Mouse (Mus musculus): Measurements from ENCODE around the gene Pcsk6.
"Not testable (repeated sequence)": the region's sequence is repeated elsewhere in the genome, so short reads cannot be mapped to it uniquely, and the experiment has no call there.

Pcsk6 gene

DNA sequence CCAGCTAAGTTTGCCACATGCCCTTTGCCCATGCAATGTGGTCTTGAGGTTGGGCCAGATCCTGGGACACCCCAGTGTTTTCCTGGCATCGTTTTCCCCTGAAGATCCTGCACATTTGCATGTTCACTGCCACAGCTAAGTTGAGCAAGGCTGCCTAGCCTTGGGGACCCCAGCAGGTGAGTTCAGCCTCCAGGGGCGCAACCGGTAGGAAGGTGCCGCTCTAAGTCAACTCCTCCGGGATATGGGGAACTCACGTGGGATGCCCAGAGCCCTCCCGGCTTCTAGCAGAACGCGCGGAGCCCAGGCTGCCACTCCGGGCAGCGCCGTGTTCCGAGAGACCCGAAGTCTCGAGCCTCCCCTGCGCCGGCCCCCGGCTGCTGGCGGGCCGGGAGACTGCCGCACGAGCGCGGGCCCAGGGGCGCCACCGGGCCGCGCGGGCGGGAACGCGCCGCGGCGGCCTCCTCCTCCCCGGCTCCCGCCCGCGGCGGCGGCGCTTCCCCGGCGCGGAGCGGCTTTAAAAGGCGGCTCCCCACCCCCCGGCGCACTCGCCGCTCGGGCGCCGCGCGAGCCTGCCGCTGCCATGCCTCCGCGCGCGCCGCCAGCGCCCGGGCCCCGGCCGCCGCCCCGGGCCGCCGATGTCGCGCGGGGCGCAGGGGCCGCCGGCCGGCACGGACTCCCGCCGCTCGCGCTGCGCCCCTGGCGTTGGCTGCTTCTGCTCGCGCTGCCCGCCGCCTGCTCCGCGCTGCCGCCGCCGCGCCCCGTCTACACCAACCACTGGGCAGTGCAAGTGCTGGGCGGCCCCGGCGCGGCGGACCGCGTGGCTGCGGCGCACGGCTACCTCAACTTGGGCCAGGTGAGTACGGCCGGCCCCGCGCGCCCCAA is at the start of gene Pcsk6:
Gene Pcsk6, plus strand, starts transcription at position 144 of the 882 bp plus-strand sequence.
- DNase-seq (ENCODE audit: low spot score) = no peak

DNA sequence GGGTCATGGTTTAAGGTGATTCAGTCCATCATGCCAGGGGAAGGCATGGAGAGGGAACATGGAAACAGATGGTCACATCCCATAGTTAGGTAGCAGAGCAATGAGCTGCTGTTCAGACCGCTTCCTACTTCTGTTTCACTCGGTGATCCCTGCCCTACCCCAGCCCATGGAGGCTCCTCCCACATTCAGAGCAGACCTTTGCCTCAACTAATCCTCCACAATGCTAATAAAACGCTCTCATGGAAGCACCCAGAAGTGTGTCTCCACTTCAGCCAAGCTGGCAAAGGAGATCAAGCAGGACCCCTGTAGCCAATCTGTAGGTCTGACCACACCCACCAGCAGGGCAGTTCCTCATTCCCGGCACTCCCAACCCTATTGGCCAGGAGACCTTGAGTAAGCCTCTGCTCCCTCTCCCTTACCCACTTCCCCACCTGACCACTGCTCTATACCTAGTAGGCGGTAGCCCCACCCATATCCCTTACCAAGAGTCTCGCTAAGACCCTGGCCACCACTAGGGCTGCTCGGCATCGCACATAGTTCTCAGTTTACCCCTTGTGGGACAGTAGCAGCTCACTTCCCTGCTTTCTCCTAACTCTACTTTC is 47.8 kb upstream of the Pcsk6 start:
- DNase-seq (ENCODE audit: low spot score) = no peak

DNA sequence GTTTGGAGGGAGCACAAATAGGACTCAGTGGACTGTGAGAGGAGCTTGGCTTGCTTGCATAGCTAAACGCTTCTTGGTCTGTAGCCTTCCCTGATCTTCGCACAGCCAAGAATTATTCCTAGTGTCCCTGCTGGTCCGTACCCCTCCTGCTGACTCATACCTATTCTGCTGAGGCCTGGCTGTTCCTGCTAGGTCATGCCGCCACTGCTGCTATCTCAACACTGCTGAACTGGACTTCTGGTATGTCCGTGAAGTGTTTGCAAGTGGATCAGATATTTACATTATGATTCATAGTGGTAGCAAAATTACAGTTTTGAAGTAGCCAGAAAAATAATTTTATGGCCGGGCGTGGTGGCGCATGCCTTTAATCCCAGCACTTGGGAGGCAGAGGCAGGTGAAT is 44.0 kb upstream of the Pcsk6 start:
- no peak for DNase-seq (ENCODE audit: low spot score)

DNA sequence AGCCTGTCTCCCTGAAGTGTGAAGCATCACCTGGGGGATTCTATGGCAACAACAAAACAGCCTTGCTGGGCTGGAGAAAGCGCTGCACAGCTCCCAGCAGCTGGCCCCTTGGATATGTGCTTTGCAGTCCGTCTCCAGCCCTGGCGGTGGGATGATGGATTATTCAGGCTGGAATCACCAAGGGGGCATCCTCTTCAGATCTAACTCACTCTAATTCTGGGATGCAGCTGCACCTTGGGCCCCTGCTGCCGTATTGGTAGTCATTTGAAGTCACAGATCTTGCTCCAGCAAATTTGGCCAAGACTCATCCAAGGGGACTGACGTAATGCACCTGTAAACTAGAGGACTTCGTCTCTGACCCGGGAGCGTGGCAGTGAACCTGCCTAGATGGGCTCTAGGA is 41.1 kb upstream of the Pcsk6 start:
- no peak for DNase-seq (ENCODE audit: low spot score)

DNA sequence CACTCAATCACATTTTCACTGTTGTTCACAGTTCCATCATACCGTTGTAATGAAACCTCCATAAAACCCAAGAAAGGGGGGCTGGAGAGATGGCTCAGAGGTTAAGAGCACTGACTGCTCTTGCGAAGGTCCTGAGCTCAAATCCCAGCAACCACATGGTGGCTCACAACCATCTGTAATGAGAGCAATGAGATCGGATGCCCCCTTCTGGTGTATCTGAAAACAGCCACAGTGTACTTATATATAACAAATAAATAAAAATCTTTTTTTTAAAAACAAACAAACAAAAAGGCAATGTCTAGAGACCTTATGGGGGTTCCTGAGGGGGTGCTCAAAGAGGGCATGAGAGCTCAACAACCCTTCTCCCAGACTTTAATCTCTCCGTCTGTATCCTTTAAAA is 39.6 kb upstream of the Pcsk6 start:
- not testable (repeated sequence) for DNase-seq (ENCODE audit: low spot score)

DNA sequence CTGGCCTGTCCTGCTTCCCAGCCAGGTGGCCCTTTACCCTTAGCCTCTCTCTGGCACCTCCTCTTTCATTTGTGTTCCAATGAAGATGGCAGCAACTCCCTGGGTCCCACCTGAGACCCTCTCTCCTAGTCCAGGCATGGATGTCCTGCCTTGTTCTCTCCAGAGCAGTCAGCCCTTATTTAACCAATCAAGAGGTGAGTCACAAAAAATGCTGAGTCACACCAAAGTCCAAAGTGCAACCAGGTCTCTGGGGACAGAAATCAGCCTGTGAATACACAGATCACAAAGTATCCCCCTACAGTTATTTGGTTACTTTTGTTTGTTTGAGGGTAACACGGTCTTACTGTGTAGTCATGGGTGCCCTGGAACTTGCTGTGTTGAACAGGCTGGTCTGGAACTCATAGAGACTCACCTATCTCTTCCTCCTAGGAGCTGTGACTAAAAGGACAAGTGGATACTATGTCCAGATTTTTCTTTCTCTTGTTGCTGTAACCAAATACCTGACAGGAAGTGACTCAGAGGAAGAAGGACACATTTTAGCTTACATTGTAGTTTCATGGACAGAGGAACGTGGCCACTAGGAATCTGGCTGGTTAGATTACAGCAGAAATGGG is 38.9 kb upstream of the Pcsk6 start:
- no peak for DNase-seq (ENCODE audit: low spot score)

DNA sequence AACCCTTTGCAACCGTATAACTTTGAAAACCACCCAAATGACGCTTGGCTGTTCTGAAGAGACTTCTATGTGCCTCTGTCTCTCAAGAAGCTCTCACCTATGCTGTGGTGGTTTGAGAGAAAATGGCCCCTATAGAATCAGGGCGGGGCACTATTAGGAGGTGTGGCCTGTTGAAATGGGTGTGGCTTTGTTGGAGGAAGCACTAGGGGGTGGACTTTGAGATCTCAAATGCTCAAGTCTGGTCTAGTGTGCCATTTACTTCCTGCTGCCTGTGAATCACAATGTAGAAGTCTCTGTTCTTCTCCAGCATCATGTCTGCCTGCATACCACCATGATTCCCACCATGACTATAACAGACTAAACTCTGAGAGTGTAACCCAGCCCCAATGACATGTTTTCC is 21.8 kb upstream of the Pcsk6 start:
- no peak for DNase-seq (ENCODE audit: low spot score)

DNA sequence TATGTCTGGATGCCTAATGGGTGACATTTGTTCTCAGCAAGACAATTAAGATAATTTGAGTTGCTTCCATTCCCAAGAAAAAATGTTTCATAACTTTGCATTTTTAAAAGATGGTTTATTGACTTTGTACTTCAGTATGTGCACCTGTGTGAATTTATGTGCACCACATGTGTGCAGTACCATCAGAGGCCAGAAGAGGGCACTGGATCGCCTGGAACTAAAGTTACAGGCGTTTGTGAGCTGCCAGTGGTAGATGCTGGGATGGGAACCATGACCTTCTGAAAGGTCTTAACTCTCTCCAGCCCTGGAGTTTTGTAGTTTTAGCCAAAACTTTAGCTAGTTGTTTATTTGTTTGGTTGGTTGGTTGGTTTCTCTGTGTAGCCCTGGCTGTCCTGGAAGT is 18.3 kb upstream of the Pcsk6 start:
- DNase-seq (ENCODE audit: low spot score) = no peak

DNA sequence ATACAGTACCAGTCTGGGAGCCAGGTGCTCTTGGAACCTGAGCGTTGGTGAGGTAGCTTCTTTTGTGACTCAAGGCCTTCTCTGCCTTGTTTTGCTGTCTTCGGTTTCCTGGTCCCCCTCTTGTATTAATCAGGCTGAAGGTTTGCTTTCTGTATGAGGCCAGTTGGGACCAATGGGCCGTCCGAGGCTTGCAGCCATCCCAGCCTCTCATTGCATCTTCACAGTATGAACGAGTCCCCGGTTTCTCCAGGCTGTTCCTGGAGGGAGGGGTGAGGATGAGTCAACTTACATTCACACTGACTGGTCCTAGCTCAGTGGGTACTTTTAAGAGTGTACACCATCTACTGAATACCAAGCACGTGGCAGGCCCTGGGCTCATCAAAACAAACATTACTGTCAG is 553 bp upstream of the Pcsk6 start:
- no peak for DNase-seq (ENCODE audit: low spot score)

DNA sequence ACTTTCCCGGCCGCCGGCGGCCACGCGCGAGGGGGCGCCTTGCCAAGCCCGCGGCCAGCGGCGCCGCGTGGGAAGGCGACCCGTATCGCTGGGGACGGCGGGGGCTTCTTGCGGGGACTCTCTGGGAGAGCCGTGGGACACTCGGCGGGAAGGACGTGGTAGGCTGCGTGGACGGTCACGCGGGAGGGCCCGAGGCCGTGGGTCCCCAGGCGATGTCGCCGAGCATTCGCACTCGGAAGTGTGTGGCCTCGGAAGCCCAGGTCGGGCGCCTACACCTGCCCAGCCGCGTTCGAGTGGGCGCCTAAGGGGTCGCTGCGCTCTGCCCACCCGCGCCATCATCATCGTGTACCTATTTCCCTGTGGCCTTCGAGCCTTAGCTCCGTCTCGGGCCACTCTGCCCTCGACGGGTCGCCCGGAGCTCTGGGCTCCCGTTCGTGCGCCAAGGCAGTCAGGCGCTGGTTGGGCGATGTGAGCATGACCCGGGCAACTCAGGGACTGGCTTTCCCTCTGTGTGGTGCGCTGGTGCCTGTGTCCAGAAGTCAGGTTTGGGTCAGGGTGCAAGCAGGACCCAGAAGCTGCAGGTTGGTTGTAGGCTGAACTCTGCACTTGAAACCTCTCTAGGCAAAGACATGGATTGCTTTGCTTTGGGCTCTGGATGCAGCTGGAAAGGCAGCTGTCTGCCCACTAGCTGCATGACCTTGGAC is 1.1 kb downstream of the Pcsk6 start:
- no peak for DNase-seq (ENCODE audit: low spot score)

DNA sequence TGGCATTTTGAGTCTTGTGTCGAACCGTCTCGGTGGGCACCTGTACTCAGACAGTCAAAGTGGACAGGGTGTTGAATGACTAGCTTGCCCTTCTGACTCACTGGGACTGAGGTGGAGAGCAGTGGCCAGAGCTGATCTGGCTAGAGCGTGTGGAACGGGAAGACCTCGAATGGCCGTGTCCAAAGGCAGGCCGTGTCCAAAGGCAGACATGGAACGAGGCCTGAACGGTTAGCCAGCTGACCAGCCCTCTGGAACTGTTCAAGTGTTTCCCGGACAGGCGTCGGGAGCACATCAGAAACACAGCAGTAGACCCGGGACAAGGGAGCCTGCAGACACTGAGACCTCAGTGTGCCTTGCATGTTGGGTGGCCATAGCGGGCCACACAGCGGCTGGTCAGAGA is 7.6 kb downstream of the Pcsk6 start:
- no peak for DNase-seq (ENCODE audit: low spot score)

DNA sequence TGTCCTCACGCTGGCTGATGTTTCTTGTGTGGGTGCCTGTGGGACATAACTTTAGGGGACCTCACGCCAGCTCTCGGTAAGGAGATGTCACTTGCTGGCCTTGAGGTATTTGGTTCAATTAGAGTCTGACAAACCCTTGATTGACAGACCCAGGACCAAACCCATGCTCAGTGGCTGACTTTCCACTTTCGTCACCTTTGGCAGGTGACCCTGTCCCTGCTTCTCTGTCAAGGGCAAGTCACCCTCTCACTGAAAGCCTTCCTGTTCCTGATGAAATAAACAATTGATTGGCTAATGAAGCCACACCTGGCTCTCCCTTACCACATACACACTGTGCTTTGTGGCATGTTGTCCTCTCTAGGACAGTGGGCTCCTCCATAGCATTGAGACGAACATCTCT is 8.3 kb downstream of the Pcsk6 start:
- no peak for DNase-seq (ENCODE audit: low spot score)

DNA sequence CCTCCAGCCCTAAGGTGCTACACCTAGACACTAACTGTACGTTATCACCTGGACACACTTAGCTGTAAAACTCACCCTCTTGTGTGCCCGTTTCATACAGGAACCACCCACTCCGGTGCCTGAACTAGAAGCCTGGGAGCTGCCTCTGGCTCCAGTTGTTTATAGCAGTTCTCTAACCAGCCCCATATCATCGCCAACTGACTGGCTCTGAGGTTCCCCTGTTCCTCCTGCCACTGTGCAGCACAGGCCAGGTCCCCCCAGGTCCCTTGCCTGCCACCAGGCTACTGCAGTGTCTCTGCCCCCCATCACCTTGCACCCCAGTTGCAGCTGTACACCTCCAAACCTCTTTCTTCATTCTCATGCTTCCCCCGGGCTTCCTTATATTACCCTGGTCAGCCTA is 8.7 kb downstream of the Pcsk6 start:
- DNase-seq (ENCODE audit: low spot score) = no peak

DNA sequence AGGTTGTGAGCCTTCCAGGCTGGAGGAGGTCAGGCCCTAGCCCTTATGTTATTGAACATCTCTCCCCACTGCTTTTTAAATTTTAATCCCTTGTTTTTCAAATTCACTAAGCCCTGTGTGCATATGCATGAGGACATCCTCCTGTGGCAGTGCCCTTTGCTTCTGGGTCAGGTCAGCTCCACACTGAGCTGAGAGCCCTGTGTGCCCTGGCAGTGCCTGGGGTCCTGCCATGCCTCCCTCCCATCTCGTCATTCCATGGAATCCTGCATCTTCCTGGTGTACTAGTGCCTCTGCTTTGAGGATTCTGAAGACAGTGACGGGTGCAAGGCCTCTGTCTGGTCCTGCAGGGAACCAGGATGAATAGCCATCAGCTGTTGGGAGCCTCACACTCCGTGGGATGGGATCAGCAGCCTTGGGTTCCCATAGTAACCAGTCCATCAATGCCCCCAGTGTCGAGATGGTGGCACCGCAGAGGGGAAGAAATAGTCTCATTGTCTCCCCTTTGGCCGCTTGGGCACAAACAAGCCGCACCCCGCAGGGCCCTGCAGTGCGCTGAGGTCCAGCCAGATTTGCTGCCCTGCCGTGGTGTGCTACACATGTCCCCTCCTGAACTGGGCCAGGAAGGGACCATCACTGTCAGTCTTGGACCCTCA is 9.5 kb downstream of the Pcsk6 start:
- no peak for DNase-seq (ENCODE audit: low spot score)

DNA sequence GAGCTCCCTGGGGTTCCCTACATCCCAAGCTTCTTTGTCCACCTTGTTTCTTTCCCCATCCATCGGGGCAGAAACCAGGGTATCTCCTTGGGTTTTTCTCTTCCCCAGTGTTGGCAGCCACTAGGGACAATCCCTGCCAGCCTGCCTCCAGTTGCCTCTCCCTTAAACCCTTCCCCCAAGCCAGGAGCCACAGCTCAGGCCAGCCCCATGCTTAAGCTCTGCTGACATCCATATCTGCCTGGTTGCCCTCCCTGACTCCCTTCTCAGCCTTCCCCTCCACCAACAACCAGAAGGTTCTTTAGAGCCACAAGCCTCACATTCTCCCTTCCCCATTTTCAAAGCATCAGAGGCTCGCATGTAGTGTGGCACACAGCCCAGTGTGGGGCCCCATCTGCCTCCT is 10.3 kb downstream of the Pcsk6 start:
- DNase-seq (ENCODE audit: low spot score) = no peak

DNA sequence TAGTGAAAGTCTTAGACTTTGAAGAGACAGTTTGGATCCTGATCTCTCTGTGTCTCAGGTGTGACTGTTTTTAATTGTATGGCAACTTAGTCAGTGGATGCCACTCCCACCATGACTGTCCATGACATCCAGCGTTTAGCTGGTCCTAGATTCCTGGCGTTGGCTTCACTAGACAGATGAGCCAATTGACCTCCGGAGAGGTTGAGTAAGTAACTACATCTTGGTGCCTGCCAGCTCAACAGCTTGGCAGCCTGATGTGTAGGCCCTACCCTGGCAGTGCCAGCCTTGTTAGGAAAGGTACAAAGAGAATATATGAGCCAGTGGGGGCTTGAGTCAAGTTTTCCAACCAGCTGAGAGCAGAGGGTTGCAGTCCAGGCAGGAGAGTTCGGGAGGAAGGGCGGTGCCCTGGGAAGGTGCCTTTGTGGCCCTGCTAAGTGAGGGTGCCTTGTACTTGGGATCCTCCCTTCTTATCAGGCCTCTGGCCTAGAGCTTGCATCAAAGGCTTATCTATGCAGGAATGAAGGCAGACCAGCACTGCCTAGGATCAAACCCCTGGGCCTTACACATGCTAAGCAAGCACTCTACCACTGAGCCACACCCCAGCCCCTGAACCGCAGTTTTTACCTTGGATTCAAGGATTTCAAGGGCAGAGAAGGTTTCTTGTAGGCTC is 11.8 kb downstream of the Pcsk6 start:
- DNase-seq (ENCODE audit: low spot score) = no peak

DNA sequence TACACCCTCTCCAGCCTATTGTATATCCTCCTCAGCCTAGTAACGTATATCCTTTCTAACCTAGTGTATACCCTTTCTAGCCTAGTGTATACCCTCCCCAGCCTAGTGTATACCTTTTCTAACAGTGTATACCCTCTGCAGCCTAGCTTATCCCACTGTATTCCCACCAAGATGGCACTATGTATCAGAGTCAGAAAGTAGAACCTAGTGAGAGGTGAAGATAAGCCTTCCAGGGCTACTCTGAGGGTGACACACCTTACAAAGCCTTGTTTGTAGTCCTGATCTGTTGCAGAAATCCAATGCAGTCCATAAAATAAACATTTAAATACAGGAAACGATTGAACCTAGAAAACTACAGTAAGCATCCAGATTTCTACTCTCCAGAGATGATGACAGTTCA is 12.4 kb downstream of the Pcsk6 start:
- no peak for DNase-seq (ENCODE audit: low spot score)

DNA sequence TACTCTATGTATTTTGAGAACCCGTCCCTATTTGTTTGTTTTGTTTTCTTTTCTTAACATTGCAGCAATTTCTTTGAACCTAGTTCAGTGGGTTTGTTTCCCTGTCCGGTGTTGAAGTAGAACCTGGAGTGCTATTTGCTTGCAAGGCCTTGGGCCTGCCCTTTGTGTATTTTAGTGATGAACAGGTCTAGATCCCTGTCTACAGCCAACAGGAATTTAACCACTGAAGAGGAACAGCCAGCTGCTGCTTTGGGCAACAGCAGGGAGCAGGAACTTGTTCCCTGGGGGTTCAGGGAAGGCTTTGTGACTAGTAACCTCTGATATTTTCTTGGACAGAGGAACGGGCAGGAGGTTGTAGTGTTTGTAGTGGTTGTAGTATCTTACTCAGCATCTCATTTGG is 15.1 kb downstream of the Pcsk6 start:
- DNase-seq (ENCODE audit: low spot score) = no peak

DNA sequence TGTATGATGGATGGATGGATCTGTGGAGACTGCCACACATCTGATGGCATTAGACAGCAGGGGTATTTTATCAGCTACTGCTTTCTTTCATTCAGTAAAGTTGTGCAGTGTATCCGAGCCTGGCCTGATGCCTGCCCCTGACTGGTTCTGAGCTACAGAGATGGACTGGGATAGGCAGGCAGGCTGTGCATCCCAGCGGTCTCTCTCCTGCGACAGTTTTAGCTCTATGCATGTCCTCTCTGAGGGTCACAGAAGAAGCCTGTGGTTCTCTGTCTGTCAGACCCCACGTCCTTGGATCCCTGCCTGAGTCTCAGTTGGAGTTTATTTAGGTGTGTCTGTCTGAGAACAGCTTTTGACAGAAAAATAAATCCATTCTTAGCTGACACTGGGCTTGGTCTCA is 16.7 kb downstream of the Pcsk6 start:
- no peak for DNase-seq (ENCODE audit: low spot score)

DNA sequence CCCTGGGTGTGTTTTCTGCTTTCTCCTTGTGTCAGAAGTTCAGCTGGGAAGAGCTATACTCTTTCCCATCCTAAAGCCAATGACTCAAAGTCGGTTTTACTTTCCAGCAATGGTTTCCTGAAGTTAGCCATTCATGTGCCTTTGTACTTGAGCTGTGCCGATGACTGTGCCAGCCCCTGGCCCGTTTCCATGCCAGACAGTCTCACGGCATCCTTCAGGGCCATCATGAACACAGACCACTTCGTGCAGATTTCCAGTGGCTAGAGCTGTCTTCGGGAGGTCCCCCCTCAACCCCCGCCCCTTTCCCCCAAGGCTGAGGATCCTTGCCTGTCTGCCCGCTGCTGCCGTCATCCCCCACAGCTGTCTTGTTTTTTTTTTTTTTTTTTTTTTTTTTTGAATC is 17.8 kb downstream of the Pcsk6 start:
- DNase-seq (ENCODE audit: low spot score) = no peak

DNA sequence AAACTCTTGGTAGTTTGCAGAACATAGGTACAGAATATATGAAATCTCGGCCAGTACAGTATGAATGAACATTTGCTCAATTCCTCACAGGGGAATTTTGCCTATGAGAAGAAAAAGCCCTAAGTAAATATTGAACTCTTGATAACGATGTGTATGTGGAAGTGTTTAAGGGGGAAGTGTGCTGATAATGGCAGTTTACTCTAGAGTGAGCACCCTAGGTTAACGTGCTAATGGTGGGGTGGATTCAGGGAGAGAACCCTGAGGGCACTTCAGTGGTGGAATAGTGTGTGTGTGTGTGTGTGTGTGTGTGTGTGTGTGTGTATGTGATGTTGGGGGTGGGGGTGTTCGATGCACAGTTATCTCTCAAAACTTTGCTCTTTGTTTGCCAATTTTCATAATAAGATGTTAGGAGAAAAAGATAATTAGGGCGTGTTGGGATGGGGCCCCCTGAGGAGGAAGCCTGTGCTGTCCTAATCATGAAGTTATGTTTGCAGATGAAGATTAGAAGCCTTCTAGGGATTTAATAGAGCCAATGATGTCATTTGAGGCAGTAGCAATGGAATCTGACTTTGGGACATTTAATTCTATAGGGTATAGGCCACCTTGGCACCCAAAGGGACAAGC is 19.2 kb downstream of the Pcsk6 start:
- DNase-seq (ENCODE audit: low spot score) = no peak
